9 mouse cellular contexts compared by ENCODE assay signal in the genomic region with DNA sequence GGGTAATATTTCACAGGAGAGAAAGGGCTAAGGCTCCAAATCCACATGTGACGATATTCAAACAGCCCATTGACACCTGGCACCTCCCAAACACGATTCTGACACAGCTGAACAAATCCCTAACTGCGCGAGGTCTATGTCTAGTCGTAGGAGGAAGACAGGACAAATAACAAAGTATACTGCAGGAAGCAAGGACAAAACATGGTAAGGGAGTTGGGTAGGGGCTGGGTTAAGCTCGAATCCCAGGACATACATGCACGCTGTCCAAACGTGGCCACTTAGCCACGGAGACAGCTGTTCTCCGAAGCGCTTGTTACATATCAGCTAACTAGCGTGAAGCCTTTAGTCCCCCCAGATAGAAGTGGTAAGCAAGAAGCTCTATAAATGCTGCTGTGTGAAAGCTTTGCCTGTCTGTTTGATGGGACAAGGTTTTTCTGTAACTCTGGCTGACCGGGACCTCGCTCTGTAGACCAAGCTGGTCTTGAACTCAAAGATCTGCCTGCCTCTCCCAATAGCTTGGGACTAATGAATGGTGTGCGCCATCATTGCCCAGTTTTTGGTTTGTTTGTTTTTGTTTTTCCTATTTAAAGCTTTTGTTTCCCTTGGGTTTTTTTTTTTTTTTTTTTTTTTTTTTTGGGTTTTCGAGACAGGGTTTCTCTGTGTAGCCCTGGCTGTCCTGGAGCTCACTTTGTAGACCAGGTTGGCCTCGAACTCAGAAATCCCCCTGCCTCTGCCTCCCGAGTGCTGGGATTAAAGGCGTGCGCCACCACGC. TPM values are rescaled to one million over a fixed set of nuclear protein-coding genes. Genes with fewer than 3 reads are reported as not detected.
DNase-seq lines count a peak whose midpoint lies in the region; ATAC-seq and TF ChIP-seq lines count a peak whose summit lies in the region.
"Had no signal": no experiment of that assay in that cellular context is flagged by ENCODE, and none has a peak within 500 bp of the region (broad histone marks: within the 10 kb centered on the region; RNA-seq: fewer than 3 reads in every experiment).

No protein-coding gene starts in this region.

- no peaks in the 10 kb centered on the region for H3K27me3 ChIP-seq in testis, adult 2 months (ENCODE audit: control insufficient read depth, insufficient read depth, low read length)
- no peaks in the 10 kb centered on the region for H3K27me3 ChIP-seq in embryonic facial prominence, embryonic 15.5 days
- H3K27me3 ChIP-seq in midbrain, embryonic 13.5 days, result 0 out of 2 replicates have a peak, but pooled peaks cover 8% of the 10 kb centered on the region

- peak overlapping the region; percentile 84 for H3K4me2 ChIP-seq in embryonic facial prominence, embryonic 15.5 days (replicated peaks)
- H3K4me2 ChIP-seq in midbrain, embryonic 13.5 days (replicated peaks), result peak overlapping the region; percentile 70

- TF ChIP-seq POLR2A in testis, adult 2 months (IDR thresholded peaks at IDR 0.05; ENCODE audit: control insufficient read depth, low read depth, low read length), result no peak

- no peak for DNase-seq in testis, postnatal 10 days (ENCODE audit: low spot score)
- no peak for DNase-seq in B cell, adult 2 months
- DNase-seq in layer of hippocampus, adult 18-20 months (ENCODE audit: low spot score in 2 of 2), result no peak
- no peak for DNase-seq in layer of hippocampus, adult 8-10 months (ENCODE audit: low spot score in 2 of 2)

- H3K27ac ChIP-seq in testis, adult 2 months (ENCODE audit: control insufficient read depth, insufficient read depth, low read depth, low read length), result peak overlapping the region; percentile 72
- peak overlapping the region; percentile 81 for H3K27ac ChIP-seq in embryonic facial prominence, embryonic 15.5 days (replicated peaks)
- H3K27ac ChIP-seq in midbrain, embryonic 13.5 days, result peak overlapping the region; percentile 82

- H3K4me3 ChIP-seq in testis, adult 2 months (ENCODE audit: control insufficient read depth, low read depth, low read length), result peak overlapping the region; percentile 99
- peak overlapping the region; percentile 96 for H3K4me3 ChIP-seq in embryonic facial prominence, embryonic 15.5 days (replicated peaks)
- H3K4me3 ChIP-seq in midbrain, embryonic 13.5 days (replicated peaks), result peak overlapping the region; percentile 79

- peaks cover 3% of the 10 kb centered on the region for H3K4me1 ChIP-seq in testis, adult 2 months (ENCODE audit: control insufficient read depth, insufficient read depth, low read length)
- H3K4me1 ChIP-seq in embryonic facial prominence, embryonic 15.5 days, result peaks cover 13% of the 10 kb centered on the region
- H3K4me1 ChIP-seq in midbrain, embryonic 13.5 days (replicated peaks), result peaks cover 22% of the 10 kb centered on the region

- no peaks in the 10 kb centered on the region for H3K9me3 ChIP-seq in embryonic facial prominence, embryonic 15.5 days (replicated peaks)
- peaks cover 8% of the 10 kb centered on the region; the same call in 1 of the 2 replicates for H3K9me3 ChIP-seq in midbrain, embryonic 13.5 days

- H3K9ac ChIP-seq in embryonic facial prominence, embryonic 15.5 days, result peak overlapping the region; percentile 98
- H3K9ac ChIP-seq in midbrain, embryonic 13.5 days (replicated peaks), result peak overlapping the region; percentile 89

- no peak for TF ChIP-seq CTCF in testis, adult 2 months (IDR thresholded peaks at IDR 0.05; ENCODE audit: control insufficient read depth, insufficient read depth, insufficient replicate concordance, low read depth, low read length)

- 0 out of 2 replicates have a peak, but pooled peaks have one; percentile 19 for ATAC-seq in embryonic facial prominence, embryonic 15.5 days (ENCODE audit: insufficient number of reproducible peaks, low FRiP score, low TSS enrichment, low read depth)
- ATAC-seq in inflammation-experienced regulatory T-cells, adult 6 months, result peak; percentile 36
- ATAC-seq in midbrain, embryonic 13.5 days, result peak; percentile 35; the same call in 1 of the 2 replicates

- no peaks in the 10 kb centered on the region for H3K36me3 ChIP-seq in testis, adult 2 months (ENCODE audit: control insufficient read depth, insufficient read depth, low read length)
- H3K36me3 ChIP-seq in embryonic facial prominence, embryonic 15.5 days, result peaks cover 7% of the 10 kb centered on the region; the same call in 1 of the 2 replicates
- peaks cover 3% of the 10 kb centered on the region; the same call in 1 of the 2 replicates for H3K36me3 ChIP-seq in midbrain, embryonic 13.5 days

- WGBS in embryonic facial prominence, embryonic 15.5 days, result 35% methylated on average over 20 of the region's 21 CpGs
- WGBS in midbrain, embryonic 13.5 days, result 33% methylated on average over 20 of the region's 21 CpGs

RNA-seq across cellular contexts. Expression of a gene that starts 0.5 kb away (rescaled TPM):
- polyA plus RNA-seq in testis, adult 2 months (2012; rRNA removed), result 13.0 and 14.9 TPM in 2 replicates
- polyA plus RNA-seq in embryonic facial prominence, embryonic 15.5 days (2015; fragmentation: Nextera tagmentation; extraction: Ambion mirVana), result 90.4 and 95.6 TPM in 2 replicates
- 10 to 100 TPM; 62.7 to 77.2 (median 72.8) TPM for polyA plus RNA-seq in inflammation-experienced regulatory T-cells, adult 6 months (2017; shearing (Covaris generic))
- 80.4 and 88.8 TPM in 2 replicates for polyA plus RNA-seq in midbrain, embryonic 13.5 days (2015; fragmentation: Nextera tagmentation; extraction: Ambion mirVana)
- 10 to 100 TPM; 76.8 to 80.0 TPM for total RNA-seq in layer of hippocampus, adult 18-20 months (2021)
- total RNA-seq in layer of hippocampus, adult 8-10 months (2022), result 10 to 100 TPM; 72.9 to 81.7 (median 77.2) TPM

RNA-seq across cellular contexts. Expression of a gene that starts 6.2 kb away (rescaled TPM):
- not detected in 2 replicates for polyA plus RNA-seq in testis, adult 2 months (2012; rRNA removed)
- 0.20 and 0.39 TPM in 2 replicates for polyA plus RNA-seq in embryonic facial prominence, embryonic 15.5 days (2015; fragmentation: Nextera tagmentation; extraction: Ambion mirVana)
- polyA plus RNA-seq in inflammation-experienced regulatory T-cells, adult 6 months (2017; shearing (Covaris generic)), result not detected
- polyA plus RNA-seq in midbrain, embryonic 13.5 days (2015; fragmentation: Nextera tagmentation; extraction: Ambion mirVana), result 0.19 TPM in 1 of 2 replicates, not detected in the other
- not detected for total RNA-seq in layer of hippocampus, adult 18-20 months (2021)
- not detected for total RNA-seq in layer of hippocampus, adult 8-10 months (2022)
- total RNA-seq: heart, postnatal 14 days had no signal

RNA-seq across cellular contexts. Expression of a gene that starts 26.9 kb away (rescaled TPM):
- 431 and 458 TPM in 2 replicates for polyA plus RNA-seq in testis, adult 2 months (2012; rRNA removed)
- polyA plus RNA-seq in embryonic facial prominence, embryonic 15.5 days (2015; fragmentation: Nextera tagmentation; extraction: Ambion mirVana), result 38.9 and 41.0 TPM in 2 replicates
- 10 to 100 TPM; 53.6 to 62.6 (median 58.1) TPM for polyA plus RNA-seq in inflammation-experienced regulatory T-cells, adult 6 months (2017; shearing (Covaris generic))
- polyA plus RNA-seq in midbrain, embryonic 13.5 days (2015; fragmentation: Nextera tagmentation; extraction: Ambion mirVana), result 21.8 and 22.7 TPM in 2 replicates
- total RNA-seq in layer of hippocampus, adult 18-20 months (2021), result 10 to 100 TPM; 31.3 to 34.5 TPM
- 10 to 100 TPM; 36.7 to 46.4 (median 37.5) TPM for total RNA-seq in layer of hippocampus, adult 8-10 months (2022)

RNA-seq across cellular contexts. Expression of a gene that starts 47.5 kb away (rescaled TPM):
- polyA plus RNA-seq in testis, adult 2 months (2012; rRNA removed), result 0.12 and 3.8 TPM in 2 replicates
- polyA plus RNA-seq in embryonic facial prominence, embryonic 15.5 days (2015; fragmentation: Nextera tagmentation; extraction: Ambion mirVana), result 0.09 TPM in 1 of 2 replicates, not detected in the other
- polyA plus RNA-seq in inflammation-experienced regulatory T-cells, adult 6 months (2017; shearing (Covaris generic)), result not detected
- 0.28 and 0.39 TPM in 2 replicates for polyA plus RNA-seq in midbrain, embryonic 13.5 days (2015; fragmentation: Nextera tagmentation; extraction: Ambion mirVana)
- 1 to 10 TPM in 1 of 2 experiments, under 1 TPM in 1; 0.48 to 1.2 TPM for total RNA-seq in layer of hippocampus, adult 18-20 months (2021)
- under 1 TPM; 0.28 to 0.91 (median 0.43) TPM for total RNA-seq in layer of hippocampus, adult 8-10 months (2022)

RNA-seq across cellular contexts. Expression of a gene that starts 48.1 kb away (rescaled TPM):
- polyA plus RNA-seq in testis, adult 2 months (2012; rRNA removed), result 7.3 and 8.0 TPM in 2 replicates
- 88.5 and 91.4 TPM in 2 replicates for polyA plus RNA-seq in embryonic facial prominence, embryonic 15.5 days (2015; fragmentation: Nextera tagmentation; extraction: Ambion mirVana)
- polyA plus RNA-seq in inflammation-experienced regulatory T-cells, adult 6 months (2017; shearing (Covaris generic)), result 10 to 100 TPM; 60.2 to 83.4 (median 72.6) TPM
- 104 and 110 TPM in 2 replicates for polyA plus RNA-seq in midbrain, embryonic 13.5 days (2015; fragmentation: Nextera tagmentation; extraction: Ambion mirVana)
- 10 to 100 TPM; 39.4 to 41.4 TPM for total RNA-seq in layer of hippocampus, adult 18-20 months (2021)
- 10 to 100 TPM; 40.0 to 53.1 (median 45.1) TPM for total RNA-seq in layer of hippocampus, adult 8-10 months (2022)
